Mouse (Mus musculus) heart, adult 9 months (tissue): ENCODE data around the gene Atp5c1.

Source experiments
- DNase-seq, 2 experiments: peaks; one replicate each; pipeline ENCODE4 v3.0.0; 2022; ENCODE audit warnings: low spot score in 2 of 2

The Atp5c1 gene

GRCm38 (mm10) chr2:10050878-10051277 is 29.4 kb downstream of the Atp5c1 start:
- no peak for DNase-seq

- DNase-seq: no peak
Measured at GRCm38 (mm10) chr2:10049456-10049855, 30.9 kb downstream of the Atp5c1 start.

- DNase-seq: peak; percentile 88 to 90
Measured at GRCm38 (mm10) chr2:10048461-10048860, 31.8 kb downstream of the Atp5c1 start, which contains the start of gene Taf3. Gene Taf3 (minus strand): TSS chr2:10048596.

- peak in 1 of 2 experiments; percentile 12 for DNase-seq
Measured at GRCm38 (mm10) chr2:10047758-10048436, 32.4 kb downstream of the Atp5c1 start.

GRCm38 (mm10) chr2:10034976-10035375 is 45.3 kb downstream of the Atp5c1 start:
- DNase-seq: no peak

- DNase-seq: no peak
Measured at GRCm38 (mm10) chr2:10033684-10034083, 46.6 kb downstream of the Atp5c1 start.

GRCm38 (mm10) chr2:10029755-10030154 is 50.6 kb downstream of the Atp5c1 start:
- no peak for DNase-seq

GRCm38 (mm10) chr2:10024264-10024663 is 56.0 kb downstream of the Atp5c1 start:
- no peak for DNase-seq

GRCm38 (mm10) chr2:10021296-10021695 is 59.0 kb downstream of the Atp5c1 start:
- DNase-seq: peak in 1 of 2 experiments; percentile 4

- DNase-seq: no peak
Measured at GRCm38 (mm10) chr2:10014951-10015635, 65.2 kb downstream of the Atp5c1 start.

GRCm38 (mm10) chr2:10010263-10010909 is 69.9 kb downstream of the Atp5c1 start:
- DNase-seq: peak in 1 of 2 experiments; percentile 36

- DNase-seq: no peak
Measured at GRCm38 (mm10) chr2:10009671-10010254, 70.5 kb downstream of the Atp5c1 start.

- no peak for DNase-seq
Measured at GRCm38 (mm10) chr2:10008593-10008992, 71.7 kb downstream of the Atp5c1 start.
